Mouse (Mus musculus) erythroblast, adult 5-6 weeks (primary cell): ENCODE measurements around the gene Mrpl11. TPM values are rescaled to one million over a fixed set of nuclear protein-coding genes. Genes with fewer than 3 reads are reported as not detected.
"Not testable (repeated sequence)": the region's sequence is repeated elsewhere in the genome, so short reads cannot be mapped to it uniquely, and the experiment has no call there.

ENCODE experiments used
- ATAC-seq: replicated peaks from 2 replicates; pipeline ENCODE4 v1.8.0; 2016; ENCODE audit warnings: moderate number of reproducible peaks, mild to moderate bottlenecking, moderate TSS enrichment, inconsistent platforms; ENCODE audit not compliant: poor library complexity, low FRiP score, severe bottlenecking
- total RNA-seq, 2 experiments: library from RNA; stranded (forward) in 1 of 2; stranded (reverse) in 1 of 2; fragments of 150-400 nt in 1 of 2; fragments of 200-764, 138-1000 nt in 1 of 2; gene quantifications; 2 replicates each; pipeline versions ENCODE4 v1.2.3 to v1.2.4; 2015 to 2017; ENCODE audit warnings: low replicate concordance in 2 of 2

Gene Mrpl11
- total RNA-seq, 2 experiments from 2014 or later, result 3.7 to 7.8 TPM

DNA sequence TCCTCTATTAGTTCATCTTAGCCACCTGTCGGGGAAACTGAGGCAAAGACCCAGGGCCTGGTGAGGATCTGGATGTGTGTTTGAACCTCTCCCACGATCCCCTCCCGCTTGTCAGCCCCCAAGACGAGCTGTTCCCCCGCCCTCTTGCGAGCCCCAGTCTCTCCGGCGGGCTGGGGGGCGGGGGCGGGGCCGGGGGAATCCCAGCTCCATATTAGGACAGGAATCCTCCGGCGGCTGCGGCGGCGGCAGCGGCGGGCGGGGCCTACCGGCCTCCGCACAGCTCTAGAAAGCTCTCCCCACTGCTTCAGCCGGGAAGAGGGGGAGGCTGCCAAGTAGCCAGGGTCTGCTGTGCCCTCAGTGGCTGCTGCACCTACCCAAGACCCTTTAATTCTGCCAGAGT lies 28.8 kb downstream of the Mrpl11 start:
- no peak for ATAC-seq

DNA sequence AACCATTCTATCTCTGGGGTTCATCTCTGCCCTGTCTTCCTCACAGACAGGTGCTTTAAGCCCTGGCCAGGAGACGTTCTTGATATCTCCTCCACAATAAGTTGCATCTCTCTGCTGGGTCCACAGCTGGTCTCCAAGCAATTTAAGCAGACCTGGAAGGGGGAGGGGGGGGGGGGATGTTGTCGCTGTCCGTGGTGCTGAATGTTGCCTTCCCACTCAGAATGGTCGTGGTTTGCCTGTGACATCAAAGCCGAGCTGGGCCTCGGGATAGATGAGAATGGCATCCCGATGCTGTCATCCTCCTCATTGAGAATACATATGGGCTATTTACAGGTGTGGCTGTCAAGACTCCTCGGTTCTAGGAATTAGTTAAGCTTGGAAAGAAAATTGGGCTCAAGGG lies 30.4 kb downstream of the Mrpl11 start:
- no peak for ATAC-seq

DNA sequence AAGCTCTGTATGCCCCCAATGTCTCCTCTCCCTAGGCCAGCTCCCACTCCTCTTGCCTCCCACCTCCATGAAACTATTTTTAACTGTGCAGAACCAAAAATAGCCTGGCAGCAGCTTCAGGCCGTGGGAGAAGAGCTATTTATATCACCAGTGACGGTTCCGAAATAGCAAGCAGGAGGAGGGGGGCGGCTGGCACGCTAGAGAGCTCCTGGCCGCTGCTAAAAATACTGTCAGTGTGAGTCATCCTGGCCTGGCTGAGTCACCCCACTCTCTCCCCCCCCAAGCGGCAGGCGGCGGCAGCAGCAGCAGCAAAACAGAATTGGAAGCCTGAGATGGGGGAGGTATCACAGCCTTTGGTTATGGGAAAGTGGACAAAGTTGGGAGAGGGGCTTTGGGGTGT lies 31.0 kb downstream of the Mrpl11 start:
- no peak for ATAC-seq

DNA sequence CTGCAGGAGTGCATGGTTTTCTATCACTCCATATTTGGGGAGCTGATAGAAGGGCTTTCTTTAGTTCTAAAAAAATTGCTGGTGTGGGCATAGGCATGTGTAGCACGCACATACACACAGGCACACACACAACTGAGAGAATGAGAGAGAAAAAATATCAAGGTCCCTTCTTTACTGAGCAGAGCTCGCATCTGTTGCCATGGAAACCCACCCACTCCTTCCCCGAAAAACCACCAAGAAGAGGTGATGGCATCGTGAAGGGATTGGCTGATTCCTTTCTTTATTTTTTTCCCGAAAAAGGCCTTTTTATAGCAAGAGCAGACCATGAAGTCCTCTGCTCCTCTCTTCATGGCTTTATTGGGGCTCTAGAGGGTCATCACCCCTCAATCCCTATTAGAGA lies 32.1 kb downstream of the Mrpl11 start:
- ATAC-seq, result no peak

DNA sequence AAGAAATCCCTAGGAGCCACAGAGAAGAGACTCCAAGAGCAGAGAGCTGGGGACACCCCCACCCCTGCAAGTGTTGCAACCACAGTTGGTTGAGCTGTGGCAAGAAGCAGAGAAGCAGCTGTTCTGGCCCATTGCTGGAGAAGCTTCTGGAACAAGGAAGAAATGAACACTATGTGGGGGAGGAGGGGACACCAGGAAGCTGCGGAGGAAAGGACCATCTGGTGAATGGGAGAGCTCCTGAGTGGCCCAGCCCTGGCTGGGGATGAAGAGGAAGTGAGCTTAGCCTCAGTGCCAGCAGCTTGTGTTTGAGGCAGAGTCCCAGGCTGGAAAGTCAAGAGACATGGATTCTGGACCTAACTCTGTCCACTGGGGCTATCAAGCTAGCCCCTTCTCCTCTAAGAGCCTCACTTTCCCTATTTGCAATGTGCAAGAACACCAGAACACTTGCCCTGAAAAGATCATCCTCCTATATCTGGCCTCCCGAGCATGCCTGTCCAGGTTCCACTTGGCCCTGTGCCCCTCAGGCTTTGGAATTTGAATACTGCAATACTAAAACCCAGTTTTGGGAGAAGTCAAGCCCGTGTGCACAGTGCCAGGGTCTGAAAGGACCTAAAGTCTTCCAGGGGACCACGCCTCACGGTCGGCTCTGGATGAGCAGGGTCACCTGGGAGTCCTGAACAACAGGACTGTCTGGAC lies 37.6 kb downstream of the Mrpl11 start:
- ATAC-seq, result no peak

DNA sequence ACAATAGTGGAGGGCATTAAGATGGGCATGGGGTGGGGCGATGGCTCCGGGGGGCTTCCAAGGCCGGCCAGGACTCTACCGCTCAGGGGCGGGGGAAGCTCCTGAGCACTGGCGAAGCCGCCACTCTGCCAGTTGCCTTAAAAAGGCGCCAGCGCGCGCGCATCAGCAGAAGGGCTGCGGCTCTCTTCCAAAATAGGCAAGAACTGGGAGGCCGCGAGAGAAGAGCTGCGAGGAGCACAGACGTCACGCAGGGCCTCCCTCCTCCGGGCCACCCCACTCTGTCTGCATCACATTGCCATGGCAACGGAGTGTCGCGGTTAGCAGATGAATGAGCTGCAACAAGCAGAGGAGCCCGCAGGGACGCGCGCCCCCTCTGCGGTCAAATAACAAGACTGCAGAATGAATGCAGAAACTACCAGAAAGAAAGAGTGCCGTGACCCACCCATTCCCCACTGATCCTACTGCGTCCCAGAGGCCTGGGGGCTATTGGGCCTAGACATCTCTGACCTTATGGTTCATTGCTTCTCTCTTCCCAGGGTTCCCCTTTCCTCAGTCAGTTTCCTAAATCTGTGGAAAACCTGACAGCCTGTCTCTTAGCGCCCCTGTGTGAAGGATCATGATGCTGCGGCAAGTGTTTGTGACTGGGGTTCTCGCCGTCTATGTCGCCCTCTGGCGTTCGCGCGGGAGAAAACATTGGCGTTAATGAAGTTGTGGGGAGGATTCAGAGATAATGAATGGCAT lies 39.9 kb downstream of the Mrpl11 start:
- ATAC-seq, result peak; percentile 74

DNA sequence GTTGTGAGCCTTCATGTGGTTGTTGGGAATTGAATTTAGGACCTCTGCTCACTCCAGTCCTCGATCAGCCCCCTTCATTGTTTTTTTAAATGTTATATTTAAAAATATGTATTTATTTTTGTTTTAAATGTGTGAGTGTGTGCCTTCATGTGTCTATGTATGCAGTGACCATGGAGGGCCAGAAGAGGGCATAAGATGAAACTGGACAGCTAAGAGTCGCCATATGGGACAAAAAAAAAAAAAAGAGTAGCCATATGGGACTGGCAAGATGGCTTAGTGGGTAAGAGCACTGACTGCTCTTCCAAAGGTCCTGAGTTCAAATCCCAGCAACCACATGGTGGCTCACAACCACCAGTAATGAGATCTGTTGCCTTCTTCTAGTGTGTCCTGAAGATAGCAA lies 41.7 kb downstream of the Mrpl11 start:
- ATAC-seq, result not testable (repeated sequence)

DNA sequence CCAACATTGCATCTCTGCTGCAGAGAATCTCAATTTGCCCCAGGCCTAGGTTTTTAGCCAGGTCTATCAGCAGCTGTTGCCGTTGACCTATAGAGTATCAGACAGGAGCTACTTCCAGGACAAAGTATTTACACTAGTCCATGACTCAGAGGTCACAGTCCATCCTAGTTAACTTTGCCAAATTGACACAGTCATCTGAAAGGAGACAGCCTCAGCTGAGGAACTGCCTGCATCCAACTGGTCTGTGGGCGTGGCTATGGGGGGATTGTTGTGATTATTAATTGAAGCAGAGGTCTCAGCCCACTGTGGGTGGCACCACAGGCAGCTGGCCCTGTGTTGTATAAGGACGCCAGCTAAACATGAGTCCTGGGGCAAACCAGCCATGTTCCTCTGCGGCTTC lies 43.0 kb downstream of the Mrpl11 start:
- no peak for ATAC-seq

DNA sequence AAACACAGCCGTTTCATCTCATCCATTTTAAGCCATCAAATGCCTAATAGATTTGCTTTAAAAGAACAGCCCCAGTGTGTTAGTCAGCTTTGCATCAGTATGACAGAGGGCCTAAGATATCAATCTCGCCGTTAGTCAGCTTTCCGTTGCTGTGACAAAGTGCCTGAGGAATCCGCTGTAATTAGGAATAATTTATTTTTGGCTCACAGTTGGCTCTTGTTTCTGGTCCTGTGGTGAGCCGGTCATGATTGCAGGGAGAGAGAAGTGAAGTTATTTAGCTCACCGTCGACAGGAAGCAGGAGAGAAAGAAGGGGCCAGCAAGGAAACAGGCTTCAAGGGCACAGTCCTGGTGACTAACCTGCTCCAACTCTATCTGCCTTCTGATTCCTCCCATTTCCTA lies 51.2 kb downstream of the Mrpl11 start:
- no peak for ATAC-seq

DNA sequence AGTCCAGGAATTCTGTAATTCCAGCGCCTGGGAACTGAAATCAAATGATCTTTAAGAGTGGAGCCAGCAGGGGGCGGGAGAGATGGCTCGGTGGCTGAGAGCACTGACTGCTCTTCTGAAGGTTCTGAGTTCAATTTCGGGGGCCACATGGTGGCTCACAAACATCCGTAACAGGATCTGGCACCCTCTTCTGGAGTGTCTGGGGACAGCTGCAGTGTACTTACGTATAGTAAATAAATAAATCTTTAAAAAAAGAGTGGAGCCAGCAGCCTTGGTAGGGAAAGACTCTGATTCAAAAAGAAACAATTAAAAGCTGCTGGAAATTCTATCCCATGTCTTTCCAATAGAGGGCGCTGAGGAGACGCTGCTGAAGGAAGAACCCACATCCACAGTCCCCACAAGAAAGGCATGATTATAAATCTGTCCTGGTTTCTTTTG lies 53.0 kb downstream of the Mrpl11 start:
- ATAC-seq, result no peak

DNA sequence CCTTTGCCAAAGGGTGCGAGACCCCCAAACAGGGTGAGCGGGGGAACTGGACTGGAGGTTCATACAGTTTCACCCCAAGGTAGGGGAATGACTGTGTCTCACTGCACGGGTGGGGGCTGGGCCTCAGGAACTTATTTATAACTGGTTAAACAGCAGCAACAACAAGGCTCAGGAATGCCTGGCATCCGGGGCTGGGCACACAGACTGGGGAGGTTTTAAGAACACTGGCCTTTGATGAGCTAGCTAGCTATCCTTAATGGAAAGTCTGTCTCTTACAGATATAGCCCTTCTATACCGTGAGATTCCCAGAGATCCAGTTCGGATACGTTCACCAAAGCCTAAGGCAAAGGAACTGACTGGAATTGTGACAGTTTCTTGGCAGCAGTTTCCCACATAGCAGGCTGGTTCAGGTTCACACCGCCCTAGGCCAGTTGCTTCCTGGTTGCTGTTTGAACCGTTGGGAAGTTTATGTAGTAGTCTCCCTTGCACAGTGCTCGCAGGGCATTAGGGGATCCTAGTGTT lies 54.3 kb downstream of the Mrpl11 start:
- no peak for ATAC-seq

Other genes starting within 250 kb of the Mrpl11 start
- 0.58 and 4.0 TPM in 2 replicates for gene Rbm4b, start 205.7 kb upstream of the Mrpl11 start, total RNA-seq (2015; ENCODE audit: low replicate concordance)
- 6.6 and 7.5 TPM in 2 replicates for gene Rbm4b, start 205.7 kb upstream of the Mrpl11 start, total RNA-seq (2017; ENCODE audit: low replicate concordance)
- 50.5 and 66.9 TPM in 2 replicates for gene Rbm4, start 168.2 kb upstream of the Mrpl11 start, total RNA-seq (2015; ENCODE audit: low replicate concordance)
- gene Rbm4, start 168.2 kb upstream of the Mrpl11 start, total RNA-seq (2017; ENCODE audit: low replicate concordance), result 139 and 185 TPM in 2 replicates
- 7.7 and 74.0 TPM in 2 replicates for gene Gm21992, start 150.5 kb upstream of the Mrpl11 start, total RNA-seq (2015; ENCODE audit: low replicate concordance)
- 20.6 and 28.2 TPM in 2 replicates for gene Gm21992, start 150.5 kb upstream of the Mrpl11 start, total RNA-seq (2017; ENCODE audit: low replicate concordance)
- gene Rbm14, start 150.5 kb upstream of the Mrpl11 start, total RNA-seq (2015; ENCODE audit: low replicate concordance), result 63.8 and 73.6 TPM in 2 replicates
- 59.4 and 71.3 TPM in 2 replicates for gene Rbm14, start 150.5 kb upstream of the Mrpl11 start, total RNA-seq (2017; ENCODE audit: low replicate concordance)
- 12.3 and 18.8 TPM in 2 replicates for gene Ccs, start 122.8 kb upstream of the Mrpl11 start, total RNA-seq (2015; ENCODE audit: low replicate concordance)
- gene Ccs, start 122.8 kb upstream of the Mrpl11 start, total RNA-seq (2017; ENCODE audit: low replicate concordance), result 24.4 and 66.9 TPM in 2 replicates
- not detected in 2 replicates for gene Ccdc87, start 122.8 kb upstream of the Mrpl11 start, total RNA-seq (2015; ENCODE audit: low replicate concordance)
- not detected in 2 replicates for gene Ccdc87, start 122.8 kb upstream of the Mrpl11 start, total RNA-seq (2017; ENCODE audit: low replicate concordance)
- 79.7 and 90.9 TPM in 2 replicates for gene Ctsf, start 107.0 kb upstream of the Mrpl11 start, total RNA-seq (2015; ENCODE audit: low replicate concordance)
- 51.5 and 94.7 TPM in 2 replicates for gene Ctsf, start 107.0 kb upstream of the Mrpl11 start, total RNA-seq (2017; ENCODE audit: low replicate concordance)
- gene Actn3, start 84.2 kb upstream of the Mrpl11 start, total RNA-seq (2015; ENCODE audit: low replicate concordance), result not detected in 2 replicates
- 0.56 TPM in 1 of 2 replicates, not detected in the other for gene Actn3, start 84.2 kb upstream of the Mrpl11 start, total RNA-seq (2017; ENCODE audit: low replicate concordance)
- 4.0 and 12.1 TPM in 2 replicates for gene Zdhhc24, start 83.5 kb upstream of the Mrpl11 start, total RNA-seq (2015; ENCODE audit: low replicate concordance)
- 9.6 and 10.5 TPM in 2 replicates for gene Zdhhc24, start 83.5 kb upstream of the Mrpl11 start, total RNA-seq (2017; ENCODE audit: low replicate concordance)
- 0.84 and 1.5 TPM in 2 replicates for gene Bbs1, start 55.5 kb upstream of the Mrpl11 start, total RNA-seq (2015; ENCODE audit: low replicate concordance)
- 0.42 and 1.2 TPM in 2 replicates for gene Bbs1, start 55.5 kb upstream of the Mrpl11 start, total RNA-seq (2017; ENCODE audit: low replicate concordance)
- gene Dpp3, start 33.9 kb upstream of the Mrpl11 start, total RNA-seq (2015; ENCODE audit: low replicate concordance), result 4.6 and 7.5 TPM in 2 replicates
- gene Dpp3, start 33.9 kb upstream of the Mrpl11 start, total RNA-seq (2017; ENCODE audit: low replicate concordance), result 6.0 and 7.3 TPM in 2 replicates
- not detected in 2 replicates for gene Peli3, start 19.0 kb upstream of the Mrpl11 start, total RNA-seq (2015; ENCODE audit: low replicate concordance)
- gene Peli3, start 19.0 kb upstream of the Mrpl11 start, total RNA-seq (2017; ENCODE audit: low replicate concordance), result not detected in 2 replicates
- gene Npas4, start 28.2 kb downstream of the Mrpl11 start, total RNA-seq (2015; ENCODE audit: low replicate concordance), result not detected in 2 replicates
- not detected in 2 replicates for gene Npas4, start 28.2 kb downstream of the Mrpl11 start, total RNA-seq (2017; ENCODE audit: low replicate concordance)
- not detected in 2 replicates for gene Slc29a2, start 61.7 kb downstream of the Mrpl11 start, total RNA-seq (2015; ENCODE audit: low replicate concordance)
- not detected in 2 replicates for gene Slc29a2, start 61.7 kb downstream of the Mrpl11 start, total RNA-seq (2017; ENCODE audit: low replicate concordance)
- gene B4gat1, start 76.7 kb downstream of the Mrpl11 start, total RNA-seq (2015; ENCODE audit: low replicate concordance), result 0.84 and 1.2 TPM in 2 replicates
- not detected in 2 replicates for gene B4gat1, start 76.7 kb downstream of the Mrpl11 start, total RNA-seq (2017; ENCODE audit: low replicate concordance)
- 0.38 TPM in 1 of 2 replicates, not detected in the other for gene AC124502.3, start 76.7 kb downstream of the Mrpl11 start, total RNA-seq (2015; ENCODE audit: low replicate concordance)
- 1.7 TPM in 1 of 2 replicates, not detected in the other for gene AC124502.3, start 76.7 kb downstream of the Mrpl11 start, total RNA-seq (2017; ENCODE audit: low replicate concordance)
- 0.96 and 10.4 TPM in 2 replicates for gene Brms1, start 79.2 kb downstream of the Mrpl11 start, total RNA-seq (2015; ENCODE audit: low replicate concordance)
- 12.7 and 17.6 TPM in 2 replicates for gene Brms1, start 79.2 kb downstream of the Mrpl11 start, total RNA-seq (2017; ENCODE audit: low replicate concordance)
- gene Rin1, start 88.3 kb downstream of the Mrpl11 start, total RNA-seq (2015; ENCODE audit: low replicate concordance), result not detected in 2 replicates
- 0.09 TPM in 1 of 2 replicates, not detected in the other for gene Rin1, start 88.3 kb downstream of the Mrpl11 start, total RNA-seq (2017; ENCODE audit: low replicate concordance)
- gene Cd248, start 105.9 kb downstream of the Mrpl11 start, total RNA-seq (2015; ENCODE audit: low replicate concordance), result 0.84 TPM in 1 of 2 replicates, not detected in the other
- gene Cd248, start 105.9 kb downstream of the Mrpl11 start, total RNA-seq (2017; ENCODE audit: low replicate concordance), result 0.09 and 0.42 TPM in 2 replicates
- gene Tmem151a, start 123.4 kb downstream of the Mrpl11 start, total RNA-seq (2015; ENCODE audit: low replicate concordance), result not detected in 2 replicates
- not detected in 2 replicates for gene Tmem151a, start 123.4 kb downstream of the Mrpl11 start, total RNA-seq (2017; ENCODE audit: low replicate concordance)
- 6.3 and 7.1 TPM in 2 replicates for gene Yif1a, start 126.4 kb downstream of the Mrpl11 start, total RNA-seq (2015; ENCODE audit: low replicate concordance)
- gene Yif1a, start 126.4 kb downstream of the Mrpl11 start, total RNA-seq (2017; ENCODE audit: low replicate concordance), result 1.9 and 2.5 TPM in 2 replicates
- not detected in 2 replicates for gene Cnih2, start 136.4 kb downstream of the Mrpl11 start, total RNA-seq (2015; ENCODE audit: low replicate concordance)
- not detected in 2 replicates for gene Cnih2, start 136.4 kb downstream of the Mrpl11 start, total RNA-seq (2017; ENCODE audit: low replicate concordance)
- 14.4 and 23.6 TPM in 2 replicates for gene Rab1b, start 144.9 kb downstream of the Mrpl11 start, total RNA-seq (2015; ENCODE audit: low replicate concordance)
- 19.4 and 22.9 TPM in 2 replicates for gene Rab1b, start 144.9 kb downstream of the Mrpl11 start, total RNA-seq (2017; ENCODE audit: low replicate concordance)
- gene Klc2, start 156.4 kb downstream of the Mrpl11 start, total RNA-seq (2015; ENCODE audit: low replicate concordance), result 4.2 TPM in 1 of 2 replicates, not detected in the other
- 1.4 TPM in 1 of 2 replicates, not detected in the other for gene Klc2, start 156.4 kb downstream of the Mrpl11 start, total RNA-seq (2017; ENCODE audit: low replicate concordance)